Mouse (Mus musculus): ENCODE measurements around the gene Guca2b.

GRCm38 (mm10) chr4:119662976-119663375, 4.2 kb upstream of the Guca2b start:
- TF ChIP-seq POLR2A (IDR thresholded peaks at IDR 0.05; ENCODE audit: low read depth, low read length) (no peak), CTCF (conservative IDR thresholded peaks at IDR 0.05; ENCODE audit: insufficient read depth, insufficient read length, low read depth, low read length) (no peak)
